Mouse (Mus musculus): Measurements from ENCODE around the gene Slc25a17. TPM values are rescaled to one million over a fixed set of nuclear protein-coding genes. Genes with fewer than 3 reads are reported as not detected.

The Slc25a17 gene
- polyA plus RNA-seq, 1 experiment from 2014 or later, result 70.4 TPM

GRCm38 (mm10) chr15:81290230-81290629 lies 70.4 kb downstream of the Slc25a17 start:
- H3K4me3 ChIP-seq, result no peak overlapping the region
- DNase-seq (ENCODE audit: low spot score), result no peak
- H3K27me3 ChIP-seq (ENCODE audit: insufficient read depth, poor library complexity, severe bottlenecking), result no peaks in the 10 kb centered on the region
- 0 out of 2 replicates have a peak, but pooled peaks cover 3% of the 10 kb centered on the region for H3K4me1 ChIP-seq
- no peaks in the 10 kb centered on the region for H3K36me3 ChIP-seq
- H3K27ac ChIP-seq, result no peak overlapping the region
- WGBS, result 84% methylated on average over 4 of the region's 4 CpGs
- no peaks in the 10 kb centered on the region for H3K9me3 ChIP-seq

- 77% methylated on average over 9 of the region's 9 CpGs for WGBS
- DNase-seq (ENCODE audit: low spot score), result no peak
- H3K36me3 ChIP-seq, result no peaks in the 10 kb centered on the region
Measured at GRCm38 (mm10) chr15:81284121-81284734, 76.4 kb downstream of the Slc25a17 start.

GRCm38 (mm10) chr15:81278699-81279098 lies 81.9 kb downstream of the Slc25a17 start:
- no peak overlapping the region for H3K27ac ChIP-seq
- peaks cover 6% of the 10 kb centered on the region; the same call in 1 of the 2 replicates for H3K4me1 ChIP-seq
- WGBS, result 81% methylated on average over 6 of the region's 6 CpGs
- no peaks in the 10 kb centered on the region for H3K9me3 ChIP-seq
- no peak for DNase-seq (ENCODE audit: low spot score)
- peaks cover 12% of the 10 kb centered on the region; the same call in 1 of the 2 replicates for H3K27me3 ChIP-seq (ENCODE audit: insufficient read depth, poor library complexity, severe bottlenecking)
- H3K4me3 ChIP-seq, result no peak overlapping the region
- H3K36me3 ChIP-seq, result no peaks in the 10 kb centered on the region

More at GRCm38 (mm10) chr15:81284121-81284734, 76.4 kb downstream of the Slc25a17 start:
- Histone ChIP-seq H3K4me3 (no peak overlapping the region), H3K4me1 (no peaks in the 10 kb centered on the region), H3K9me3 (no peaks in the 10 kb centered on the region), H3K27ac (no peak overlapping the region), H3K27me3 (ENCODE audit: insufficient read depth, poor library complexity, severe bottlenecking) (no peaks in the 10 kb centered on the region)

- H3K4me3 ChIP-seq, result no peak overlapping the region
- WGBS, result 38% methylated on average over 11 of the region's 11 CpGs
Measured at GRCm38 (mm10) chr15:81277928-81278327, 82.7 kb downstream of the Slc25a17 start.

GRCm38 (mm10) chr15:81273361-81273760 lies 87.3 kb downstream of the Slc25a17 start:
- Histone ChIP-seq H3K4me1 (peaks cover 18% of the 10 kb centered on the region), H3K27ac (no peak overlapping the region), H3K4me3 (no peak overlapping the region), H3K36me3 (no peaks in the 10 kb centered on the region), H3K27me3 (ENCODE audit: insufficient read depth, poor library complexity, severe bottlenecking) (peaks cover 8% of the 10 kb centered on the region; the same call in 1 of the 2 replicates), H3K9me3 (no peaks in the 10 kb centered on the region)
- WGBS, result 41% methylated on average over 2 of the region's 2 CpGs
- DNase-seq (ENCODE audit: low spot score), result no peak

More at GRCm38 (mm10) chr15:81277928-81278327, 82.7 kb downstream of the Slc25a17 start:
- no peak for DNase-seq (ENCODE audit: low spot score)
- Histone ChIP-seq H3K27me3 (ENCODE audit: insufficient read depth, poor library complexity, severe bottlenecking) (peaks cover 12% of the 10 kb centered on the region; the same call in 1 of the 2 replicates), H3K36me3 (no peaks in the 10 kb centered on the region), H3K9me3 (no peaks in the 10 kb centered on the region), H3K27ac (no peak overlapping the region), H3K4me1 (peaks cover 10% of the 10 kb centered on the region)

- H3K27ac ChIP-seq, result 0 out of 2 replicates have a peak overlapping the region, but pooled peaks have one; percentile 17
- no peaks in the 10 kb centered on the region for H3K36me3 ChIP-seq
- H3K4me3 ChIP-seq, result no peak overlapping the region
- 25% methylated on average over 13 of the region's 13 CpGs for WGBS
- no peaks in the 10 kb centered on the region for H3K9me3 ChIP-seq
- no peak for DNase-seq (ENCODE audit: low spot score)
- H3K27me3 ChIP-seq (ENCODE audit: insufficient read depth, poor library complexity, severe bottlenecking), result peaks cover under 1% of the 10 kb centered on the region; the same call in 1 of the 2 replicates
- H3K4me1 ChIP-seq, result peaks cover 12% of the 10 kb centered on the region
Measured at GRCm38 (mm10) chr15:81272305-81273053, 88.1 kb downstream of the Slc25a17 start.

Other genes starting within 250 kb of the Slc25a17 start
- 18.3 and 26.9 TPM in 2 replicates for gene Mrtfa, start 170.1 kb downstream of the Slc25a17 start, polyA plus RNA-seq (2016; fragmentation: Nextera tagmentation; extraction: Ambion mirVana)
- 0.10 and 0.48 TPM in 2 replicates for gene Mchr1, start 125.3 kb downstream of the Slc25a17 start, polyA plus RNA-seq (2016; fragmentation: Nextera tagmentation; extraction: Ambion mirVana)
- gene St13, start 39.3 kb upstream of the Slc25a17 start, polyA plus RNA-seq (2016; fragmentation: Nextera tagmentation; extraction: Ambion mirVana), result 154 and 183 TPM in 2 replicates
- 12.3 and 15.1 TPM in 2 replicates for gene Xpnpep3, start 39.3 kb upstream of the Slc25a17 start, polyA plus RNA-seq (2016; fragmentation: Nextera tagmentation; extraction: Ambion mirVana)
- 1.5 and 1.7 TPM in 2 replicates for gene Dnajb7, start 47.5 kb upstream of the Slc25a17 start, polyA plus RNA-seq (2016; fragmentation: Nextera tagmentation; extraction: Ambion mirVana)
- 461 and 481 TPM in 2 replicates for gene Rbx1, start 105.5 kb upstream of the Slc25a17 start, polyA plus RNA-seq (2016; fragmentation: Nextera tagmentation; extraction: Ambion mirVana)
- 15.0 and 25.3 TPM in 2 replicates for gene Ep300, start 224.5 kb upstream of the Slc25a17 start, polyA plus RNA-seq (2016; fragmentation: Nextera tagmentation; extraction: Ambion mirVana)